Mouse (Mus musculus): ENCODE measurements around the gene Hadha. TPM values are rescaled to one million over a fixed set of nuclear protein-coding genes. Genes with fewer than 3 reads are reported as not detected.

Gene Hadha
- polyA plus RNA-seq, 1 experiment: 122 TPM

DNA sequence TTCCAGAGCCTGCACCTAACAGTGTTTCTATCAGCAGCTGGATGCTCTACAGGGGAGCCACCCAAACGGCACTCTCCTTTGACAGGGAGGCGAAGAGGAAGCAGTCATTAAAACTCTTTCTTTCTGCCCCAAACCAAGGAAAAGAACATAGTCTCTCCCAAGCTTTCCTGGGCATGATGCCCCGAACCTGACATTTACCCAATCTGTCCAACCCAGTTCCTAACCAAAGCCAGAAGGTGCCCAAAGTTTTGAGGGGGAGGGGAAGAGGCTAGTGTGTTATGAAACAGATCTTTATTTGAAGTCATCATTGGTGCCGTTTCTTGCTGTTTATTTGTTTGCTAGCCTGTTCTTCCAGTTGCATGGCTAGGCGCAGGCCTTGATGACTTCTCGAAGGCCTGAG is 59.2 kb downstream of the Hadha start:
- no peaks in the 10 kb centered on the region for H3K36me3 ChIP-seq (ENCODE audit: control insufficient read depth, insufficient read depth, low read length)
- WGBS: 69% methylated on average over 6 of the region's 6 CpGs
- TF ChIP-seq CTCF (conservative IDR thresholded peaks at IDR 0.05; ENCODE audit: insufficient read depth, insufficient read length, low read depth, low read length) (no peak), POLR2A (IDR thresholded peaks at IDR 0.05; ENCODE audit: low read depth, low read length) (no peak)

DNA sequence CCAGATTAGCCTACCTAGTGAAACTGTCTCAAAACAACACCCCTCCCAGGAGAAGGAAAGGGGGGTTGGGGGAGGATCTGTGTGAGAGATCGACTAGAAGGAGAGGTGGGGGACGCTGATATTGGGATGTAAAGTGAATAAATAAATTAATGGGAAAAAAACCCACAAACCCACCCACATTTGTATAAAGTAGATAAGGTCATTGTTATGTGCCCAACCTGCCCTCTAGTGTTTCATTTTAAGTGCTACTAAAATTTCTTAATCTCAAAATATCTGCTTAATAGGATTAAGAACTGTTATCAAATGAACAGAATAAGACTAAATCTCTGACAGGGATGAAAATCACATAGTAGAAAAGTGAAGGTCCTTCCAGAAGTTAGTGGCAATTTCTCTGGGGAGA is 60.6 kb downstream of the Hadha start:
- no peak for TF ChIP-seq CTCF (conservative IDR thresholded peaks at IDR 0.05; ENCODE audit: insufficient read depth, insufficient read length, low read depth, low read length)
- no peak for TF ChIP-seq POLR2A (IDR thresholded peaks at IDR 0.05; ENCODE audit: low read depth, low read length)
- Histone ChIP-seq H3K27me3 (replicated peaks; ENCODE audit: control insufficient read depth, insufficient read depth, low read length) (no peaks in the 10 kb centered on the region), H3K4me3 (ENCODE audit: insufficient read depth, low read depth, low read length) (no peak overlapping the region), H3K36me3 (ENCODE audit: control insufficient read depth, insufficient read depth, low read length) (no peaks in the 10 kb centered on the region), H3K27ac (ENCODE audit: insufficient read depth, low read depth, low read length) (no peak overlapping the region), H3K4me1 (ENCODE audit: control insufficient read depth, insufficient read depth, low read length) (no peaks in the 10 kb centered on the region)
- WGBS: 45% methylated on average over 2 of the region's 2 CpGs
- DNase-seq: no peak

More for the DNA sequence above, 59.2 kb downstream of the Hadha start:
- Histone ChIP-seq H3K4me3 (ENCODE audit: insufficient read depth, low read depth, low read length) (no peak overlapping the region), H3K27me3 (replicated peaks; ENCODE audit: control insufficient read depth, insufficient read depth, low read length) (no peaks in the 10 kb centered on the region), H3K4me1 (ENCODE audit: control insufficient read depth, insufficient read depth, low read length) (no peaks in the 10 kb centered on the region), H3K27ac (ENCODE audit: insufficient read depth, low read depth, low read length) (no peak overlapping the region)
- DNase-seq: no peak

DNA sequence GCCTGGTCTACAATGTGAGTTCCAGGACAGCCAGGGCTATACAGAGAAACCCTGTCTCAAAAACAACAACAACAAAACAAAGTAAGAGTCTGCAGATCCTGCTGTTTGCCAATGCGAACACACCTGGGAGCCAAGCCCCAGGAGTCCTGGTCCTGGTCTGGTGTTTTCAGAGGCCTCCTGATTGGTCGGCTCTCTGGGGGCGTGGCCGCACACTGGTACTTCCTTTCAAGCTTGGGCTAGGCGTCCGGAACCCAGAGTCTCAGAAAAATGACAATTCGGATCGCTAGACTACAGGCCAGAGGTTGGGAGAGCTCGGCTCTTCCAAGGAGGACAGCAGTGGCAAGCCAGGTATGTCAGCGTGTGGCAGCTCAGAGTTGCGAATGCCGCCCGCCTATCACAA is 62.3 kb downstream of the Hadha start:
- Histone ChIP-seq H3K4me3 (ENCODE audit: insufficient read depth, low read depth, low read length) (no peak overlapping the region), H3K27ac (ENCODE audit: insufficient read depth, low read depth, low read length) (no peak overlapping the region), H3K27me3 (replicated peaks; ENCODE audit: control insufficient read depth, insufficient read depth, low read length) (no peaks in the 10 kb centered on the region), H3K4me1 (ENCODE audit: control insufficient read depth, insufficient read depth, low read length) (no peaks in the 10 kb centered on the region), H3K36me3 (ENCODE audit: control insufficient read depth, insufficient read depth, low read length) (no peaks in the 10 kb centered on the region)
- WGBS: 69% methylated on average over 13 of the region's 13 CpGs
- DNase-seq: no peak
- TF ChIP-seq POLR2A (IDR thresholded peaks at IDR 0.05; ENCODE audit: low read depth, low read length): no peak
- TF ChIP-seq CTCF (conservative IDR thresholded peaks at IDR 0.05; ENCODE audit: insufficient read depth, insufficient read length, low read depth, low read length): no peak

DNA sequence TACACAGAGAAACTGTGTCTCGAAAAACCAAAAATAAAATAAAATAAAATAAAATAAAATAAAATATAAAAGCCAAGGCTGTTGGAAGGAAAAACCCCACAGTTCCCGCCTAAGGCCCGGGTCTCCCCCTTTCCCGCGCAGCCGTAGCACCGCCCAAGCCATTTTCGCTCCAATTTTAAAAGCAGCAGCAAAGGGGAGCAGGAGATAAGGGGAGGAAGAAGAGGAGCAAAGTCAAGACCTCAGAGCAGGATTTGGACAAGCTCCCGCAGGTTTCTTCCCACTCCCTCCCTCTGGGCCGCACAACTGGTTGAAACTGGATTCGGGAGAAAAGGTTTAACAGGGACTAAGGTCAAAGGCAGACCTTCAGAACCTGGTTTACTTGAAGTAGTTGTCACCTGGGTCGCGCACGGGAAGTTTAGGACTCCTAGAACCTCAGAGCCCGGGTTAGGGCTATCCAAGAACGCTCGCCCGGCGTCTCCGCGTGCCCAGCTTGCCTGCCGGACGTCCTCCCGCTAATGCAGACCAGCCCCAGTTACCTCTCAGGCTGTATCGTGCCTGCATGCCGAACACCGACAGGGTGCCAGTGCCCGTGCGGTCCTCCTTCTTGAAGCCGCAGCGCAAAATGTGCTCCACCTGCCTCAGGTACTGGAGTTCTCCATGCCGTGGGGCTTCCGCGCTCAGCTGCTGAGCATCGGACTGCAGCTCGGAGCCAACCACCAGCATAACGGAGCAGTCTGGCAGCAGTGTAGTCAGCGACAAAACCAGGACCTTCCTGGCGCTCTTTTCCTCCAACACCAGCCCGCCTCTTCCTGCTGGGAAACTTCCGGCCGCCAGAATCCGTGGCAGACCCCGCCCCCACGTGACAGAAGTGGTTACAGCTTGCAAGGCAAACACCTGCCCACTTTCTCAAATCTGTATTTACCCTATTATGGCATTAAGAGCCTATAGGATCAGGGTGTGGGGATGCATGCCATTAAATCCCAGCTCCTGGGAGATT is 81.8 kb downstream of the Hadha start, which contains the start of gene Tyms:
TSS of gene Tyms (minus strand) at position 793 of the 997 bp plus-strand sequence.
- no peaks in the 10 kb centered on the region for H3K36me3 ChIP-seq (ENCODE audit: control insufficient read depth, insufficient read depth, low read length)
- 2% methylated on average over 45 of the region's 45 CpGs for WGBS
- TF ChIP-seq POLR2A (IDR thresholded peaks at IDR 0.05; ENCODE audit: low read depth, low read length) (no peak), CTCF (conservative IDR thresholded peaks at IDR 0.05; ENCODE audit: insufficient read depth, insufficient read length, low read depth, low read length) (0 out of 2 replicates have a peak, but pooled peaks have one; percentile 2)
- no peaks in the 10 kb centered on the region for H3K27me3 ChIP-seq (replicated peaks; ENCODE audit: control insufficient read depth, insufficient read depth, low read length)
- H3K4me1 ChIP-seq (ENCODE audit: control insufficient read depth, insufficient read depth, low read length): no peaks in the 10 kb centered on the region
- peak within 1 kb of the TSS; percentile 98 for H3K4me3 ChIP-seq (ENCODE audit: insufficient read depth, low read depth, low read length)
- DNase-seq: peak; percentile 89
- peak within 1 kb of the TSS; percentile 77 for H3K27ac ChIP-seq (ENCODE audit: insufficient read depth, low read depth, low read length)

DNA sequence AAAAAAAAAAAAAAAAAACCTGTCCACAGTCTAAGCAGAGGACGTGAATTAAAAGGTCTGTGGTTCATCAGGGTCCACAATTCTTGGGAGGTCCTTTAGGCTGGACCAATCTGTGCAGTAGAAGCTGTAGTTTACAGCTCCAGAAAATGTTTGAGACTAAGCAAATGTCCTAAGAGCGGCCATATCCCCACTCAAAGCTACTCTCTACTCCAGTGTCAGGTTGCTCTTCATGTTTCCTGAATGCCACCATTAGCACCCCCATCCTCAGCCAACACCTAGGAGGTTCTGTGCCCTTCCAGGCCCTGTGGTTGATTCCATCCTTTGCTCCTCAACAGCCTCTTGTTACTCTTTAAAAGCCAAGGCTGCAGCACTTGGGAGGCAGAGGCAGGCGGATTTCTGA is 82.6 kb downstream of the Hadha start:
- H3K4me3 ChIP-seq (ENCODE audit: insufficient read depth, low read depth, low read length): no peak overlapping the region
- WGBS: 46% methylated on average over 3 of the region's 3 CpGs
- DNase-seq: no peak
- TF ChIP-seq CTCF (conservative IDR thresholded peaks at IDR 0.05; ENCODE audit: insufficient read depth, insufficient read length, low read depth, low read length): no peak
- no peak for TF ChIP-seq POLR2A (IDR thresholded peaks at IDR 0.05; ENCODE audit: low read depth, low read length)
- no peaks in the 10 kb centered on the region for H3K36me3 ChIP-seq (ENCODE audit: control insufficient read depth, insufficient read depth, low read length)
- no peak overlapping the region for H3K27ac ChIP-seq (ENCODE audit: insufficient read depth, low read depth, low read length)
- H3K27me3 ChIP-seq (replicated peaks; ENCODE audit: control insufficient read depth, insufficient read depth, low read length): no peaks in the 10 kb centered on the region
- H3K4me1 ChIP-seq (ENCODE audit: control insufficient read depth, insufficient read depth, low read length): peaks cover 3% of the 10 kb centered on the region; the same call in 1 of the 2 replicates

DNA sequence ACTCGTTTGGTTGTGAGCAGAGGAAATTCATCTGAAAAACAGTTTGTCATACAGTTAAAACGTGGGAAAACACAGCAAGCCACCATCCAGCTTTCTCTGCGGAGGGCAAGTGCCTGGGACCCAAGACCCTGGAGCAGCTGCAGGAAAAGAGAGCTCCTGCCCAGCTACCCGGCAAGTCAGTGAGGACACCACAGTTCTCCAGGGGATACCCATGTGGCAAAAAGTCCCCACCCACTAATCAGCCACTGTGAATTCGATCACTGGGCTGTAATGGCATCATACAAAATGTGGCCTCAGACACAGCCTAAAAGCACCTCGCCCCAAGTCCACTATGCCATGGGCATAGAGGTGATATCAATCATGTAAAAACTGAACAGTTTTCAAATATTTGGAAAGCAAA is 83.3 kb downstream of the Hadha start:
- Histone ChIP-seq H3K4me3 (ENCODE audit: insufficient read depth, low read depth, low read length) (no peak overlapping the region), H3K27me3 (replicated peaks; ENCODE audit: control insufficient read depth, insufficient read depth, low read length) (no peaks in the 10 kb centered on the region), H3K36me3 (ENCODE audit: control insufficient read depth, insufficient read depth, low read length) (no peaks in the 10 kb centered on the region), H3K4me1 (ENCODE audit: control insufficient read depth, insufficient read depth, low read length) (peaks cover 3% of the 10 kb centered on the region; the same call in 1 of the 2 replicates), H3K27ac (ENCODE audit: insufficient read depth, low read depth, low read length) (no peak overlapping the region)
- 71% methylated on average over 6 of the region's 6 CpGs for WGBS
- TF ChIP-seq CTCF (conservative IDR thresholded peaks at IDR 0.05; ENCODE audit: insufficient read depth, insufficient read length, low read depth, low read length): no peak
- no peak for DNase-seq

Other genes starting within 250 kb of the Hadha start
- not detected in 2 replicates for gene Il6, start 142.0 kb downstream of the Hadha start, polyA plus RNA-seq (2012; rRNA removed)
- gene Tyms, start 81.5 kb downstream of the Hadha start, polyA plus RNA-seq (2012; rRNA removed): 25.0 and 35.1 TPM in 2 replicates
- gene Garem2, start 50.0 kb downstream of the Hadha start, polyA plus RNA-seq (2012; rRNA removed): 0.05 TPM in 1 of 2 replicates, not detected in the other
- gene 3110082J24Rik, start 49.1 kb downstream of the Hadha start, polyA plus RNA-seq (2012; rRNA removed): not detected in 2 replicates
- gene Hadhb, start 86 bp upstream of the Hadha start, polyA plus RNA-seq (2012; rRNA removed): 253 and 280 TPM in 2 replicates
- gene Adgrf3, start 50.6 kb upstream of the Hadha start, polyA plus RNA-seq (2012; rRNA removed): 0.05 TPM in 1 of 2 replicates, not detected in the other
- gene Selenoi, start 77.4 kb upstream of the Hadha start, polyA plus RNA-seq (2012; rRNA removed): 18.2 and 20.0 TPM in 2 replicates
- 0.08 and 0.28 TPM in 2 replicates for gene Drc1, start 126.2 kb upstream of the Hadha start, polyA plus RNA-seq (2012; rRNA removed)

All from kidney, adult 2 months (tissue).